ENCODE assay signal across 10 mouse cellular contexts in the genomic region with DNA sequence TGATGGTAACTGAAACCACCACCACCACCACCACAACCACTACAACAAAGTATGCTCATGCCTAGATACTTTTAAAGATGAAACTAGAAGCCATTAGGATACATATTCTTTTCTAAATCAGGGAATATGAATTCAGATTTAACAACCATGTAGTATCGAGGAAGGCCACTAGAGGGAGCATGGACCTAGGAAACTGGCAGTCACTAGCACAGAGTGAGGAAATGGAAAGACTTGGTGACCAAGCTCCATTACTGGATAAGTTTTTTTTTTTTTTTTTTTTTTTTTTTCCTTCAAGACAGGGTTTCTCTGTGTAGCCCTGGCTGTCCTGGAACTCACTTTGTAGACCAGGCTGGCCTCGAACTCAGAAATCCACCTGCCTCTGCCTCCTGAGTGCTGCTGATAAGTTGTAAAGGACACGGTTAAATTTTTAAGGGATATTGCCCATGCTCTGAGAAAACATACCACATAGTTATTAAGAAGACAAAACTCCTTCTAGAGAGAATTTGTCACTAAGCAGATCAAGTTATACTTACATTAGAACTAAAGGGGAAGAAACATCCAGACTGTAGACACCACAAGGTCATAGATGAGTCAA. TPM values are rescaled to one million over a fixed set of nuclear protein-coding genes. Genes with fewer than 3 reads are reported as not detected.
A peak's percentile ranks its signal among the peaks of the same experiment; 100 is the strongest.
DNase-seq lines count a peak whose midpoint lies in the region; ATAC-seq and TF ChIP-seq lines count a peak whose summit lies in the region.
"Had no signal": no experiment of that assay in that cellular context is flagged by ENCODE, and none has a peak within 500 bp of the region (broad histone marks: within the 10 kb centered on the region; RNA-seq: fewer than 3 reads in every experiment).

No protein-coding gene starts in this region.

- TF ChIP-seq CTCF in layer of hippocampus, adult 2 months (conservative IDR thresholded peaks at IDR 0.05) = peak; percentile 80
- peak; percentile 90 for TF ChIP-seq CTCF in midbrain, postnatal 0 days (IDR thresholded peaks at IDR 0.05)

- DNase-seq in layer of hippocampus, adult 2 months (ENCODE audit: low spot score in 2 of 2) = peak; percentile 68 to 82
- DNase-seq in layer of hippocampus, postnatal 36 days = no peak
- DNase-seq in CD4-positive, CD25-positive, alpha-beta regulatory T cell, adult 2 months (ENCODE audit: low read depth, low spot score) = peak; percentile 69
- DNase-seq in R1 (ENCODE audit: low read depth, low spot score) = peak; percentile 46
- DNase-seq in forebrain, embryonic 11.5 days (ENCODE audit: low spot score) = no peak
- peak; percentile 64 for DNase-seq in kidney, postnatal 10 days
- peak; percentile 84 for DNase-seq in midbrain, postnatal 0 days (ENCODE audit: low spot score)
- no peak for DNase-seq in ovary, postnatal 10 days (ENCODE audit: low spot score)

- no peaks in the 10 kb centered on the region for H3K27me3 ChIP-seq in forebrain, embryonic 11.5 days (ENCODE audit: control insufficient read depth, insufficient read depth, low read length)
- no peaks in the 10 kb centered on the region for H3K27me3 ChIP-seq in midbrain, postnatal 0 days (ENCODE audit: insufficient read depth, low read length)

- no peaks in the 10 kb centered on the region for H3K36me3 ChIP-seq in forebrain, embryonic 11.5 days (ENCODE audit: control insufficient read depth, insufficient read depth, low read length)
- no peaks in the 10 kb centered on the region for H3K36me3 ChIP-seq in midbrain, postnatal 0 days (ENCODE audit: insufficient read depth, low read length)

- ATAC-seq in forebrain, embryonic 11.5 days (replicated peaks; ENCODE audit: low FRiP score) = peak; percentile 76
- peak; percentile 66 for ATAC-seq in midbrain, postnatal 0 days (ENCODE audit: low FRiP score)

- H3K4me3 ChIP-seq in layer of hippocampus, adult 2 months = no peak overlapping the region
- no peak overlapping the region for H3K4me3 ChIP-seq in forebrain, embryonic 11.5 days (ENCODE audit: low read depth, low read length)
- no peak overlapping the region for H3K4me3 ChIP-seq in midbrain, postnatal 0 days (ENCODE audit: low read depth, low read length)

- H3K4me2 ChIP-seq in forebrain, embryonic 11.5 days (ENCODE audit: low read depth, low read length, severe bottlenecking) = no peak overlapping the region
- no peak overlapping the region for H3K4me2 ChIP-seq in midbrain, postnatal 0 days (ENCODE audit: low read depth, low read length, poor library complexity, severe bottlenecking)

- no peak overlapping the region for H3K27ac ChIP-seq in layer of hippocampus, adult 2 months
- H3K27ac ChIP-seq in forebrain, embryonic 11.5 days (ENCODE audit: low read depth, low read length) = no peak overlapping the region
- H3K27ac ChIP-seq in midbrain, postnatal 0 days (ENCODE audit: low read depth, low read length) = no peak overlapping the region

- no peaks in the 10 kb centered on the region for H3K4me1 ChIP-seq in forebrain, embryonic 11.5 days (replicated peaks; ENCODE audit: control insufficient read depth, insufficient read depth, low read length)
- H3K4me1 ChIP-seq in midbrain, postnatal 0 days (ENCODE audit: insufficient read depth, low read length) = no peaks in the 10 kb centered on the region

- no peaks in the 10 kb centered on the region for H3K9me3 ChIP-seq in forebrain, embryonic 11.5 days (ENCODE audit: control insufficient read depth, low read length)
- no peaks in the 10 kb centered on the region for H3K9me3 ChIP-seq in midbrain, postnatal 0 days (ENCODE audit: low read length)

- H3K9ac ChIP-seq in forebrain, embryonic 11.5 days (ENCODE audit: low read length) = no peak overlapping the region
- no peak overlapping the region for H3K9ac ChIP-seq in midbrain, postnatal 0 days (replicated peaks; ENCODE audit: low read length, poor library complexity, severe bottlenecking)

- WGBS in forebrain, embryonic 11.5 days = 57% methylated on average over 3 of the region's 3 CpGs
- 44% methylated on average over 3 of the region's 3 CpGs for WGBS in midbrain, postnatal 0 days

RNA-seq across cellular contexts. Expression of a gene that starts 12.7 kb away (rescaled TPM):
- 1 to 10 TPM in 1 of 2 experiments, not detected in 1; 1.7 TPM for total RNA-seq in layer of hippocampus, adult 2 months (2021)
- total RNA-seq in layer of hippocampus, postnatal 36 days (2021) = 1 to 10 TPM; 1.3 to 1.6 TPM
- not detected in 2 replicates for polyA plus RNA-seq in forebrain, embryonic 11.5 days (2014; fragmentation: Nextera tagmentation; extraction: Ambion mirVana)
- not detected in 2 replicates for total RNA-seq in midbrain, postnatal 0 days (2014; rRNA removed)
- polyA plus RNA-seq in midbrain, postnatal 0 days (2015; fragmentation: Nextera tagmentation; extraction: Ambion mirVana) = not detected in 2 replicates
- polyA plus RNA-seq: frontal cortex, adult 2 months; neural tube, embryonic 11.5 days had no signal

RNA-seq across cellular contexts. Expression of a gene that starts 14.4 kb away (rescaled TPM):
- 100 to 1,000 TPM; 118 to 136 TPM for total RNA-seq in layer of hippocampus, adult 2 months (2021)
- total RNA-seq in layer of hippocampus, postnatal 36 days (2021) = 100 to 1,000 TPM in 1 of 2 experiments, 10 to 100 TPM in 1; 99.1 to 123 TPM
- 38.8 and 43.7 TPM in 2 replicates for polyA plus RNA-seq in forebrain, embryonic 11.5 days (2014; fragmentation: Nextera tagmentation; extraction: Ambion mirVana)
- 111 and 156 TPM in 2 replicates for total RNA-seq in midbrain, postnatal 0 days (2014; rRNA removed)
- 230 TPM in 2 replicates for polyA plus RNA-seq in midbrain, postnatal 0 days (2015; fragmentation: Nextera tagmentation; extraction: Ambion mirVana)

RNA-seq across cellular contexts. Expression of a gene that starts 49.4 kb away (rescaled TPM):
- total RNA-seq in layer of hippocampus, adult 2 months (2021) = 100 to 1,000 TPM; 109 to 117 TPM
- total RNA-seq in layer of hippocampus, postnatal 36 days (2021) = 10 to 100 TPM; 95.3 to 97.7 TPM
- 27.2 and 29.9 TPM in 2 replicates for polyA plus RNA-seq in forebrain, embryonic 11.5 days (2014; fragmentation: Nextera tagmentation; extraction: Ambion mirVana)
- total RNA-seq in midbrain, postnatal 0 days (2014; rRNA removed) = 112 TPM in 2 replicates
- 69.3 and 74.6 TPM in 2 replicates for polyA plus RNA-seq in midbrain, postnatal 0 days (2015; fragmentation: Nextera tagmentation; extraction: Ambion mirVana)

Comparison
In these comparisons a context has a peak if more than half of its experiments do, and no peak if none do; other contexts are left out.
1. DNase-seq: peak in layer of hippocampus, adult 2 months (2 of 2), CD4-positive, CD25-positive, alpha-beta regulatory T cell, adult 2 months (single experiment), R1 (single experiment), kidney, postnatal 10 days (single experiment) and midbrain, postnatal 0 days (single experiment); none in layer of hippocampus, postnatal 36 days (0 of 2), forebrain, embryonic 11.5 days (single experiment) and ovary, postnatal 10 days (single experiment).